Mouse (Mus musculus) heart, adult 2 months (tissue): ENCODE data around the gene Lsmem1. TPM values are rescaled to one million over a fixed set of nuclear protein-coding genes. Genes with fewer than 3 reads are reported as not detected.
A peak's percentile ranks its signal among the peaks of the same experiment; 100 is the strongest.

ENCODE experiments used
- DNase-seq, 2 experiments: peaks; one replicate each; pipeline ENCODE4 v3.0.0; 2021
- H3K27ac ChIP-seq: fragments of 200-600 bp; 2 replicates; pipeline ENCODE4 v1.8.1; 2022
- H3K27me3 ChIP-seq: fragments of 200-500 bp; 2 replicates; pipeline ENCODE4 v1.6.1; 2012; ENCODE audit warnings: mild to moderate bottlenecking, low read length, inconsistent platforms, mixed read lengths; ENCODE audit not compliant: control insufficient read depth, insufficient read depth
- H3K36me3 ChIP-seq: fragments of 200-500 bp; 2 replicates; pipeline ENCODE4 v1.6.1; 2012; ENCODE audit warnings: low read length, inconsistent platforms; ENCODE audit not compliant: control insufficient read depth, insufficient read depth
- H3K4me1 ChIP-seq: fragments of 200-500 bp; 2 replicates; pipeline ENCODE4 v1.6.1; 2011; ENCODE audit warnings: low read length; ENCODE audit not compliant: control insufficient read depth, insufficient read depth
- H3K4me3 ChIP-seq: fragments of 200-600 bp; 2 replicates; pipeline ENCODE4 v1.8.1; 2022
- H3K79me2 ChIP-seq: fragments of 200-500 bp; replicated peaks from 2 replicates; pipeline ENCODE4 v1.6.1; 2012; ENCODE audit warnings: mild to moderate bottlenecking, inconsistent platforms, low read length, moderate library complexity, mixed read lengths; ENCODE audit not compliant: control insufficient read depth, insufficient read depth
- H3K9ac ChIP-seq: fragments of 200-500 bp; 2 replicates; pipeline ENCODE4 v1.6.1; 2012; ENCODE audit warnings: low read depth, mild to moderate bottlenecking, control low read depth, inconsistent platforms, low read length, mixed read lengths
- CTCF ChIP-seq: fragments of 200-600 bp; IDR thresholded peaks from 2 replicates; pipeline ENCODE4 v1.8.1; 2022; ENCODE audit warnings: antibody characterized with exemption, mild to moderate bottlenecking, moderate library complexity
- EP300 ChIP-seq: fragments of 200-500 bp; IDR thresholded peaks from 2 replicates; pipeline ENCODE4 v1.6.1; 2011; ENCODE audit warnings: low read depth, low read length, control low read depth; ENCODE audit not compliant: insufficient read depth
- POLR2A ChIP-seq: fragments of 200-500 bp; IDR thresholded peaks from 2 replicates; pipeline ENCODE4 v1.6.1; 2011; ENCODE audit warnings: mild to moderate bottlenecking, low read depth, low read length, control low read depth; ENCODE audit not compliant: insufficient read depth
- WGBS: fragments of 180-500 bp; shearing (Covaris S2); methylation state at CpG from one replicate; pipeline ENCODE4 v1.1.7; 2018; 5-methylcytosine and 5-hydroxymethylcytosine counted together
- intact Hi-C: fragments of 180-260 bp; cut with DNase I; formaldehyde crosslinking; loops from one replicate; pipeline ENCODE4 v1.15.1; 2025
- polyA plus RNA-seq: library from polyadenylated mRNA; depleted of rRNA; stranded (reverse); fragments of >200 nt; gene quantifications from 2 replicates; pipeline ENCODE4 v1.2.3, GENCODE M21; 2012
- total RNA-seq, 2 experiments: library from RNA; stranded (reverse); gene quantifications; 2 replicates each; pipeline ENCODE4 v1.2.3; 2021

Lsmem1 gene
- total and polyA plus RNA-seq, 3 experiments = 22.2 to 45.4 (median 43.2) TPM

GRCm38 (mm10) chr12:40220896-40221295 lies 21.6 kb upstream of the Lsmem1 start:
- Histone ChIP-seq H3K79me2 (peaks cover 2% of the 10 kb centered on the region), H3K36me3 (peaks cover 21% of the 10 kb centered on the region), H3K4me1 (peaks cover 5% of the 10 kb centered on the region; the same call in 1 of the 2 replicates), H3K27ac (peak overlapping the region; percentile 93), H3K27me3 (no peaks in the 10 kb centered on the region), H3K4me3 (peak overlapping the region; percentile 90), H3K9ac (no peak overlapping the region)
- 6% methylated on average over 3 of the region's 3 CpGs for WGBS
- no peak for DNase-seq
- intact Hi-C loops = loop anchor here (2.0 to 5.0 kb wide), 3 partner anchors 18 to 806 kb away; partner anchors contain the start of genes Dock4 and Zfp277
- no peak for TF ChIP-seq CTCF
- TF ChIP-seq EP300 = no peak
- no peak for TF ChIP-seq POLR2A

DNA sequence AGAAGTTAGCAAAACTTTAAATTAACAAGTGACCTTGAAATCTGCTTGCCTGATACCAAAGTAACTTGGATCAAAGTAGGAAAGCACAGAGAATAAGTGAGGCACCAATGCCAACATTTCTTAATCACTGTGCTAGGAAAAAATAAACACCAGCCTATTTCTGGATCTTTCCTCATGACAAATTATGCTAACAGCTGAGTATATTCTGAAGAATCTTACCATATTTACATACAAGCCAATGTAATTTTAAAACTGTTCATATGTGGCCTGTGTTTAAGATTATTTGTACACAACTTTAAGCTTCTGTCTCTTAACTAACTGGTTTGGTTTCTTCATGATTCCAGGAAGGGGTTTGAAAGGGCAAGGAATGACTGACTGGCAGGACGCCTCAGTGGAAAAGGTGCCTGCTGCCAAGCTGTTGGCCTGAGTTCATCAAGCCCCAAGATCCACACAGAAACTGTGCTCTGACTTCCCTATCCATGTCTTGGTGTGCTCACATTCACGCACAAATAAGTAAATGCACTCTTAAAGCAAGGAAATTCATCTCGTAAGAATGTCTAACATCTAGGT lies 20.8 kb upstream of the Lsmem1 start:
- H3K9ac ChIP-seq = peak overlapping the region; percentile 36
- peak overlapping the region; percentile 93 for H3K27ac ChIP-seq
- intact Hi-C loops = loop anchor here (2.0 to 5.0 kb wide), 3 partner anchors 17 to 807 kb away; partner anchors contain the start of genes Dock4 and Zfp277
- peaks cover 2% of the 10 kb centered on the region for H3K79me2 ChIP-seq
- TF ChIP-seq EP300 (no peak), CTCF (no peak), POLR2A (no peak)
- peak; percentile 52 to 64 for DNase-seq
- peaks cover 5% of the 10 kb centered on the region; the same call in 1 of the 2 replicates for H3K4me1 ChIP-seq
- WGBS = 10% methylated on average over 3 of the region's 3 CpGs
- H3K4me3 ChIP-seq = peak overlapping the region; percentile 90
- H3K27me3 ChIP-seq = no peaks in the 10 kb centered on the region
- H3K36me3 ChIP-seq = peaks cover 25% of the 10 kb centered on the region

GRCm38 (mm10) chr12:40218430-40218945 lies 19.2 kb upstream of the Lsmem1 start:
- no peak overlapping the region for H3K4me3 ChIP-seq

DNA sequence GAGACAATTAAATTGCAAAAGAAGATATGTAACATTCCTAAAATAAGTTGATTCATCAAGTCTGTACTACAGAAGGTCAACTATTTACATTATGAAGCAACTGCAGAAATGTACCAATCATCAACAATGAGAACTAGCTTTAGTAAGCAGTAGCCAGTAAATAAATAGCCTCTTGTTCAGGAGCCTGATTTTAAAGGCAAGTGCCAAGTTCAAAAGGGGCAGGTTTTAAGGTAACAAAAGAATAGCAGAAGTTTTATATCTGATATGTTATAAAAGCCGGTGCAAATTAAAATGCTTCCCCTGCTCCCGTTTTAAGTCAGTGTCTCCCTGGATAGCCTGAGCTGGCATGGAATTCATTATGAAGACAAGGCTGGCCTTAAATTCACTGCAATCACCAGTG lies 18.5 kb upstream of the Lsmem1 start:
- DNase-seq = no peak
- no peak overlapping the region for H3K9ac ChIP-seq
- intact Hi-C loops = no loop called here
- no peak overlapping the region for H3K27ac ChIP-seq
- H3K79me2 ChIP-seq = peaks cover 2% of the 10 kb centered on the region
- H3K4me1 ChIP-seq = peaks cover 5% of the 10 kb centered on the region; the same call in 1 of the 2 replicates
- no peaks in the 10 kb centered on the region for H3K27me3 ChIP-seq
- H3K4me3 ChIP-seq = no peak overlapping the region
- H3K36me3 ChIP-seq = peaks cover 36% of the 10 kb centered on the region
- WGBS = 53% methylated on average over 2 of the region's 2 CpGs
- TF ChIP-seq POLR2A (no peak), CTCF (no peak), EP300 (no peak)

More at GRCm38 (mm10) chr12:40218430-40218945, 19.2 kb upstream of the Lsmem1 start:
- intact Hi-C loops = no loop called here
- DNase-seq = no peak
- no peaks in the 10 kb centered on the region for H3K27me3 ChIP-seq
- H3K27ac ChIP-seq = peak overlapping the region; percentile 93; the same call in 1 of the 2 replicates
- no peak overlapping the region for H3K9ac ChIP-seq
- peaks cover 5% of the 10 kb centered on the region; the same call in 1 of the 2 replicates for H3K4me1 ChIP-seq
- H3K36me3 ChIP-seq = peaks cover 32% of the 10 kb centered on the region
- no peak for TF ChIP-seq EP300
- TF ChIP-seq POLR2A = no peak
- TF ChIP-seq CTCF = no peak
- H3K79me2 ChIP-seq = peaks cover 2% of the 10 kb centered on the region
- WGBS = 35% methylated on average over 2 of the region's 2 CpGs

- WGBS = 87% methylated on average over 15 of the region's 15 CpGs
- peaks cover 53% of the 10 kb centered on the region for H3K36me3 ChIP-seq
Observed at GRCm38 (mm10) chr12:40214888-40215876, 15.9 kb upstream of the Lsmem1 start.

More at GRCm38 (mm10) chr12:40214888-40215876, 15.9 kb upstream of the Lsmem1 start:
- H3K4me3 ChIP-seq = no peak overlapping the region
- DNase-seq = no peak
- no peaks in the 10 kb centered on the region for H3K27me3 ChIP-seq
- peaks cover 2% of the 10 kb centered on the region for H3K79me2 ChIP-seq
- peaks cover 1% of the 10 kb centered on the region; the same call in 1 of the 2 replicates for H3K4me1 ChIP-seq
- TF ChIP-seq POLR2A (no peak), EP300 (no peak), CTCF (no peak)
- H3K9ac ChIP-seq = no peak overlapping the region
- no peak overlapping the region for H3K27ac ChIP-seq
- intact Hi-C loops = no loop called here
